Mouse (Mus musculus) mesoderm, embryonic 11.5 days (tissue): Measurements from ENCODE around the gene Frmd8.

ENCODE experiments used
- DNase-seq: peaks from one replicate; pipeline ENCODE4 v3.0.0-alpha.2; 2012; ENCODE audit warnings: low read depth, low spot score

Gene Frmd8

GRCm38 (mm10) chr19:5807740-5808139 lies 67.3 kb downstream of the Frmd8 start:
- no peak for DNase-seq

- DNase-seq, result no peak
Observed at GRCm38 (mm10) chr19:5806809-5807205, 68.3 kb downstream of the Frmd8 start.

DNA sequence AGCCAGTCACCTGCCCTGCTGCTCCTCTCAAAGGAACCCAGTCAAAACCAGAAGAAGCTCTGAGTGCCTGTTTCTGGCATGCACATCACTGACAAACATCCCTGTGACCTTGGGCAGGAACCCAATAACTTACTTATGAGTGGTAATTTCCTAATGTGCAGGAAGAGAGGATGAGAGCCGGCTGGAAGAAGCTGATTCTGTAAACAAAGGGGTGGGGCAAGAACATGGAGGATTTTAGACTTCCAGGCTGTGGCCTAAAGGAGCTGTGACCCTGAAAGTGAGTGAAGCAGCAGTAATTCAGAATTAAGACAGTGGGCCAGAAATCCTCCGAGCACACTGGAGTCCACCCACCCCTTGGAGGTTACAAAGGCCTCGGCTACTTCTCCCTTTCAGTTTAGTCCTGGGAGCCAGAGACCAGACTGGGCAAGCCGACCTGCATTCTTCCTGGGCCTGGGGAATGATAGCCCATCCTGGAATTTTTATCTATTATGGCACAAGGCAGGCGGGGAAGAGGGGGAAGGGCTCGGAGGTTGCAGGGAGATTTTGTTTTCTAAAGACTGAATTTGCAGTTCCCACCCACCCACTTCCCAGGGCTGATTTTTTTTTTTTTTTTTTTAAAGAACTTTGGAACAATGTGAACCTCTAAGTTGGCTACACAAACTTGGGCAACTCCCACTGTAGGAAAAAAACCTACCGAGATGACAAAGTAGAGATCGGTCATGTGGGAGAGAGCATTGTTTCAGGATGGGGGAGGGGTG lies 68.8 kb downstream of the Frmd8 start:
- no peak for DNase-seq

DNA sequence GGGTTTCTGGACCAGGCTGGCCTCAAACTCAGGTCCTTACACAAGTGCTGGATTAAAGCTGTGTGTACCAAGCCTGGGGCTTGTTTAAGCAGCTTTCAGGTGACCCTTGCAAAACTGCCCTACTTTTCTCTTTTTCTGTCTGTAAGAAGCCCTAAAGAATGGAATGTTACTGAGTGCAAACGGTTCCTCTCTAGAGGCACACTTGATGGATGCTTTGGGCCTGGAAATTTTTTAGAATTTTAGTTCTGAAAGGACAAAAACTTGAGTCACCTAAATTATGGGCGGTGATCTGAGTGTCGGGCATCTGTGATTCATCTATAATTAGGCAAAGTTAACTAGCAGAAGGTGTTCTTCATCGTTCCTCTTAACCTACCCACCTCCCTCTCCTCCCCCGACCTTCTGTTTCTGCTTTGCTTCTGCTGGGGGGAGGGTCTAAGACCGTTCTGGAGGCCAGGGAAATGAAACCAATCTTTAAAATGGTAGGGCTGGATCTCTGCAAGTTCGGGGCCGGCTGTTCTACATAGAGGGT lies 70.6 kb downstream of the Frmd8 start:
- DNase-seq, result no peak

- no peak for DNase-seq
Observed at GRCm38 (mm10) chr19:5803881-5804279, 71.2 kb downstream of the Frmd8 start.

GRCm38 (mm10) chr19:5803041-5803880 lies 71.8 kb downstream of the Frmd8 start:
- DNase-seq, result peak; percentile 99

DNA sequence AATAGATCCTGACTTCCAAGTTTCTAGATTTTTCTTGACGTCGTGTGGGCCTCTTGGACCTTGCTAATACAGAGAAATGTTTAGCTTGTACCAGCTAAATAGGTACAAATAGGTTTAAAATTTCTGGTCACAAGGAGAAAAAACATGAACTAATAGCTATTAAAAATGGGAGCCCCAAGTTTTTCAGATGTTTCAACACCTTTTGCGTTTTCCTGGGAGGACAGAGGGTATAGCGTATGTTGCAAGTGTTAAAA lies 72.4 kb downstream of the Frmd8 start:
- DNase-seq, result no peak

DNA sequence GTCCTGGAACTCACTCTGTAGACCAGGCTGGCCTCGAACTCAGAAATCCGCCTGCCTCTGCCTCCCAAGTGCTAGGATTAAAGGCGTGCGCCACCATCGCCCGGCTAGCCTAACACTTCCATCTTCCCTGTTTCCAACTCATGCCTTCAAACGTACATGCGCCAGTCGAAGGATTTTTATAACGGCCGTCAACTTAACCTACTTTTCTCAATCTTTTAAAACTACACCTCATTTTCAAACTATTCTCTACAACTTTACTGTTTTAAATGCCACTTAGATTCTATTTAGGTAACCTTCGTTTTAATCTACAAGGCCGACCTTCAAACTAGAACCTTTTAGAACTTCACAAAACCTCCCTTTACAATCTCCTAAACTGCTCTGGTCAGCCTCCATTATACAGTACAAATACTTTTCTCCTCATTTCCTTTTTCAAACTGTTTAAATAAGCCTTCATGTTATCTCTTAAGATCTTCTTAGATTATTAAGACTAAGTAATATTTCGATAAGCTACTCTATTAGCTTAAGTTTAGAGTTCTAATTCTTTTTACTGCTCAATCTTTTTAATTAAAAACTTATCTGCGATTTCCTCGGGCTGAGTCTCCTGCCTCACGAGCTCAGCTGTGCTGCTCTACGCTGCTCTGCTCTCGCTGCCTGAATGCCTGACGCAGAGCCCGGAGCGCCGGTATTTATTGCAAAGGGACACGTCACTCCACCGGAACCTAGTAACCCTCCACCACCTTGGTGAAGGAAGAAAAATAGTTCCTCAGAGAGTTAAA lies 72.9 kb downstream of the Frmd8 start:
- DNase-seq, result peak; percentile 98

GRCm38 (mm10) chr19:5801432-5801964 lies 73.6 kb downstream of the Frmd8 start:
- DNase-seq, result no peak

DNA sequence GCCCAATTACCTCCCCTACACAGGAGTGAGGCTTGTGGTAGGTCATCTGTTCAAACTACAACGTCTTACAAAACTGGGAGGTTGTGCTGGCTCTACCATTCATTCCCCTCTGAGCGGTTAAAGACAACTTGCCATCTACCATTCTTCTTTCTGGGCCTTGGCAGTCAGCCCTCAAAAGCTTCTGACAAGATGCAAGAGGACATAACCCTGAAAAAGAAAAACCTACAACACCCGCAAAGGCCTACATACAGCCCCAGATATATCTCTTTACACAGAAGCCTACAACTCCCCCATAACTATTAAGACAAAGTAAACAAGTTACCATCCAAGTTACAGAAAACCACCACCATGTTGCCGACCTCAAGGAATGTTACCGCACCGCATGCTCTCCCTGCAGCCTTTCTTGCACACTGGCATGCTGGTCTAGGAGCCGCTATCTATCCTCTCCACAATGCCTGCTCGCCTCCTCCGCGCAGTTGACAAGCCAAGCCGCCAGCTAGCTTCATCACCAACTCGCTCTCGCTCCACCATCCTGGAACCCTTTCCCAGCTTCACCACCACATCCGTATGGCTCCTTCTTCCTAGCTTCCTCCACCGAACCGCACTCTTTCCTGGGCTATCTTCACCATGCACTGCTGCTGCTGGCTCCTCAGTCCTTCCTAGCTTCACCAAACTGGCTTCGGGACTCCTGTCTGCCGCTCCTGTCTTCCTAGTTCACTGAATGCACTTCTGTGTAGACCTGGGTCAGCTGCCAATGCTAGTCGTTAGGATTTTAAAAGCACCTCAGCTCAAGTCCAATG lies 74.2 kb downstream of the Frmd8 start:
- no peak for DNase-seq

- no peak for DNase-seq
Observed at GRCm38 (mm10) chr19:5800350-5800631, 74.8 kb downstream of the Frmd8 start.
